Mouse (Mus musculus): Measurements from ENCODE around the gene Agfg2.
"Not testable (repeated sequence)": the region's sequence is repeated elsewhere in the genome, so short reads cannot be mapped to it uniquely, and the experiment has no call there.

Gene Agfg2

DNA sequence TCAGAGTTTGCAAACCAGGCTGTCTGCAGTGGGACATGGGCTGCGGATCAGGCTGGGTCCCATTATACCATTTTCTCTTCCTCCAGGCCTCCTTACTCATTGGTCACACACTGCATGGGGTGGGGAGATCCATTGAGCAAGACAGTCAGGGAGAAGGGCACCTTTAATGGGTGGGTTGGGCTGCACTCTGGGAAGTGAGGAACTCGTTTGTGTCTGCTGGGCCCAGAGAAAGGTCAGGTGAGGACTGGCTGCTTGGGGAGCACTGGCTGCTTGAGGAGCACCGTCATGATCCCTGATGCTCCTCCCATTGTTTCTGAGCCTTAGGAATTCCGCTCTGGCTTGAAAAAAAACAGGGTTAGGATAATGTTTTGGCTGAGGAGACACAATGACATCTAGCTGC lies 41.6 kb downstream of the Agfg2 start:
- DNase-seq = no peak

DNA sequence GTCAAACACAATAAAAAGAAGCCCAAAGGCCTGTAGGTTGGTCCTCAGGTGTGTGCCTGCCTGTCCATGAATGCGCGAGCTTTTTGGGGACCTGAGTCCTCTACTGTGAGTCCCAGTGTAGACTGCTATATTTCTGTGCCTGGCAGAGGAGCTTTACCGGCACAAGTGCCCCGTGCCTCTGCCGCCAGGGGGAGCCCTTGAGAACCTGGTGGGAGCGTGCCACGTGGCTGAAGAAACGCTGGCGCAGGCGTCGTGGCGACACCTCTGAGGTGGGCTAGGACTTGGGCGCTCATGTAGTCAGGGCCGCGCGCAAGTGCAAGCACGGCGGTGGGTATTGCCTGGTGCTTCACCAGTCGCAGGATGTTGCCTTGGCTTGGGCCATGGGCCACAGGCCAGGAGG lies 43.5 kb downstream of the Agfg2 start, which contains the start of gene Sap25:
Gene Sap25 (plus strand): TSS at position 281 of the 400 bp plus-strand sequence.
- peak; percentile 60 to 64 for DNase-seq

DNA sequence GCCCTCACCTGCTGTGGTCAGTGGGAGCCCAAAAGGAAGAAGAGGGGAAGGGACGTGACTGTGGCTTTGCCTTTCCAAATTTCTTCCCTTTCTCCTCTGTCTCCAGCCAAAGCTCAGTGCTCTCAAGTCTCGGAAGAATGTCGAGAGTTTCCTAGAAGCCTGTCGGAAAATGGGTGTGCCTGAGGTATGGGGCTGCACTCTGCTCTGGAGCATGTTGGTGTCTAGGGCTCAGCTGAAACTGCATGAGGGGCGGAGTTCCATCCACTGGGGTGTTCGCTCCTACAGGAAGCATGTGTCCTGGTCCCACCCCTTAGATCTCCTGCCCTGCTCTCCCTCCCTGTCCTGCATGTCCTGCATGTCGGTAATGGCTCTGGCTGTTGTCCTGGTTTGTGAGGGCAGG lies 45.1 kb downstream of the Agfg2 start:
- DNase-seq = no peak

DNA sequence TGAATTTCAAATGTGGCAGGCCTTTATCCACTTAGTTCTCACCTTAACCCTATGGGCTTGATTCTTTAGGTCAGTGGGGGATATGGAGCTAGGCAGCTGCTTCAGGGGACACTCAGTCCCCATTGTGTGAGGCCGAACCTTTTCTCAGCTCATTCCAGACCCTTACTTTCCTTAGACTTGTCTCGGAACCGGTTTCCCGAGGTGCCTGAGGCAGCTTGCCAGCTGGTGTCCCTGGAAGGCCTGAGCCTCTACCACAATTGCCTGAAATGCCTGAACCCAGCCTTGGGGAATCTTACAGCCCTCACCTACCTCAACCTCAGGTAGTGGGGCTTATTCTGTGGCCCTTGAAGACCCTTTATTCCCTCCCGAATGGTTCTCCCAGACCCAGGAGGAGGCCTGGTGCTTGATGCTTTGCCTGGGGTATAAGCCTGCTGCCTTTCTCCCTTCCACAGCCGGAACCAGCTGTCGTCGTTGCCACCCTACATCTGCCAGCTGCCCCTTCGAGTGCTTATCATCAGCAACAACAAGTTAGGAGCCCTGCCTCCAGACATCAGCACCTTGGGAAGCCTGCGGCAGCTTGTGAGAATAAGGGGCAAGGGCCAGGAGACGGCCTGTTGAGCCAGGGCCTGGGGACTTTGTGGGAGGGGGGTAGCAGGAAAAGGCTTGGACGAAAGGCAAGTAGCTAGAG lies 51.0 kb downstream of the Agfg2 start:
- DNase-seq = no peak

DNA sequence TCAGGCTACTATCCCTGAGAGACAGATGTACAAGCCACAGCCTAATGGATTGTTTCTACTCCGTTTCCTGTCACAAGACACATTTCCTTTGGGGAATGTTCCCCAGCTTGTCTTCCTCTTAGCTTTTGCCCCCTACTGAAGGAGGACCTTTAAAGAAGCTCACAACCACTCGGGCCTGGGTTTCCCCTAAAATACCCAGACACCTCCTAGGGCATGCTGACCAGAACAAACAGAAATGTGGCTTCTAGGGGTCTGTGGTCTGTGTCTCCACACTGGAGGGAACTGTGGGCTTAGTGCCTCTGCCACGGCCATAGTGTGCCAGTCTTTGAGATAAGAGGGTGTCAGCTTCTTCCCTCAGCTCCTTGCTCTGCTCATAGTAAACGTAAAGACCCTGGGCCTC lies 52.9 kb downstream of the Agfg2 start:
- DNase-seq = peak in 1 of 2 experiments; percentile 42

DNA sequence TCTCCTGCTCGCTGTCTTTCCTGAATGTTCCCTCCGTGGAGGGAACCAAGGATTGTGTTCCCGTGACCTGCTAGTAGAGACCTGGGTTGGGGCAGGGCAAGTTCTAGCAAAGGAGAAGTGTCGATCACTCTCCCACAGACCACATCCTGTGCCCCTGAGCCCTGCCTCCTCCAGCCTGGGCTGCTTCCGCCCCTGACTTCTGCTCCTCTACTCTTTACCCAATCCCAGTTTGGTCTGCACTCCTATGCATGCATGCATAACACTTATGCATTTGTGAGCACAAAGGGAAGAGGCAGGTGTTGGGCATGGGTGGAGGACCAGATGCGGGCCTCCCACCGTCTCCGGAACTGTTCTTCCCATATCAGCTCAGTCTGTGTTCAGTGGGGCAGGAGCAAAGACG lies 53.4 kb downstream of the Agfg2 start:
- DNase-seq = peak; percentile 84 to 86

DNA sequence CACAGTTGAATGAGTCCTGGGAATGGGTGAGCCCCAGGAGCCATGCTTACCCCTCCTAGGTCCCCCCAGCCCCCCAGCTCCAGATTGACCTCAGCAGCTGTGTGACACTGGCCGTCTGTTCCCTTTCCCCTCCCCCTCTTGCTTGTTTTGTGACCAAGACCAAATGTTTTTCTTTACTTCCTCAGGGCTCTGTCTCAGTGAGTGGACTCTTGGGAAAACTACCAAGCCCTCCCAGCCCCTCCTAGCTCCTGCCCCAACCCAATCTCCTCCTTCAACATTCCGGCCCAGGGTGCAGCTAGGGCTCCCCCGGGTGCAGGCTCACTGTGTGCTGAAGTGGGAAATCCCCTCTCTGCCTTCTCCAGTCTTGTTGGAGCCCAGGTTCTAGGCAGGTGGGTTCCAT lies 53.9 kb downstream of the Agfg2 start:
- peak in 1 of 2 experiments; percentile 25 for DNase-seq

DNA sequence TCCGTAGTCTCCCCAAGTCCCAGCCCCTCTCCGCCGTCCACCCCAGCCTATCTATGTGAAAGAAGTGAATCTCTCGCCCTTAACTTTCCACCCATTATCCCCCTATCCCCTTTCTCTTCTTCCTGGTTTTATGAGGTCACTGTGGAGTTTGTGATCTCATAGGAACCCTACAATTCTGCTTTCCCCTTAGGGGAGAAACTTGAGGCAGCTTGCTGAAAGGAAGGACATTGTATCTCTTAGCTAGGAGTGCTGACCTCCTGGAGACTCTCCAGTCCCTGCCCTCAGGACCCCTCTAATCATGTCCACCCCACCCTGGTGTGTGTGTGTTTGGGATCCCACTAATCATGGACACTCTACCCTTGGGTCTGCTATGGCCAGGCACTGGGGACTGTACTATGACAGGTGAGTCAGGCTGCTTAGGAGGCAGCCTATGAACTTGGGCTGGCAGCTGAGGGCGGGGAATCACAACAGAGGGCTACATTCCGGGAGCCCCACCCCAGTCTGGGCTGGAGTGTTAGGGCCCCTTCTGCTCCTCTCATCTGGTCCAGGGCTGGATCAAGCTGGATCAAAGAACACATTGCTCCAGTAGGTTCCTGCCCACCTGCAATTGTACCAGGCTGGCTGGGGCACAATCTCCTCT lies 54.5 kb downstream of the Agfg2 start:
- peak; percentile 34 to 37 for DNase-seq

DNA sequence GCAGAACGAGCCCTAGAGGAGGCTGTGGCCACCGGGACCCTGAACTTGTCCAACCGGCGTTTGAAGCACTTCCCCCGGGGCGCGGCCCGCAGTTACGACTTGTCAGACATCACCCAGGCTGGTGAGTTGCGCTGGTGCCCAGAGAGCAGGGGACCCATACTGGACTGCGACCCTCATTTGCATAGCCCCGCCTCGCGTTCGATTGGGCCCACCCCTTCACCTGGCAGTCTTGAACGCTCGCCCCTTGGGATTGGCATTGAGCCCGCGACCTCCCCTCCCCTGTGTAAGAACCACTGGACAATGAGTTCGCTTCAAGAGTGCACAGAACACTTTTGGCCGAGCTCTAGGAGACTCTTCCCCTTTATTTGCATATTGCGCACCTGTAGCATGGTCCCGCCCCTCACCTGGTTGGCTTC lies 55.2 kb downstream of the Agfg2 start:
- DNase-seq = peak in 1 of 2 experiments; percentile 73

DNA sequence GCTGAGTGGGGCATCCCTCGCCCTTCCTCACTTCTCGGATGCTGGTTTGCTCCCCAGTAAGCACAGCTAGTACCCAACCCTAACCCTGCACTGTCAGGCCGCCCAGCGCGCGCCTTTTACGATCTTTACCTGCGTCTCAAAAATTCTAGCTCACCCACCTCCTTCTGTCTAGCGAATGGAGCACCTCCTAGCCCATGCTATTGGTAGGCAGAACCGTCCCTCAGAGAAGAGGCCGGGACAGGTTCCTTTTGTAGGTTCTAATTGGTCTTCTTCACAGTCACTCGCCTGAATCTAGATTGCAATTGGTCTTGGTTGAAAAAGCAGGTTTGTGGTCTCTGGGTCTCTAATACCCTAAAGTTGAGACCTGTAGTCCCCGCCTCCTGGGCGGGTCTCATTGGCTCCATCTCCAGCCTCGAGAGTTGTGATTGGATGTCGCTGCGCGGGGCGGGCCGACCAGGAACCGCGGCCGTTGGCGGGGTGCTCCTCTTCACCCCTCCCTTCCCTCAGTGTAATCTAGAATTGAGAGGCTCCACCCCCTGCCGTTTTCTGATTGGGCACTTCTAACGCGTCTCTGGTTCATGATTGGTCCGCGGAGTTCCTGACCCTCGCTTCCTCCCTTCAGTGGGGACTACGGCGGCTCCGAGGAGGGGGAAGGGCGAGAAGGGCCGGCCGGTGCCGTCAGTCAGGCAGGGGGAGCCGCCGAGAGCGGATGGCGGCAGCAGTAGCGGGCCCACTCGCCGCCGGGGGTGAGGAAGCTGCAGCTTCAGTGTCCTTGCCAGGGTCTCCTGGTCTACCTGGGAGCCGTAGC lies 55.8 kb downstream of the Agfg2 start, which contains the start of the genes Fbxo24, Lrch4 and Gm20605:
Gene Fbxo24 (minus strand): TSS at position 505 of the 808 bp plus-strand sequence.
Gene Lrch4 (plus strand): TSS at position 624 of the 808 bp plus-strand sequence.
Gene Gm20605 (plus strand): TSS at position 678 of the 808 bp plus-strand sequence.
- peak; percentile 97 to 99 for DNase-seq

DNA sequence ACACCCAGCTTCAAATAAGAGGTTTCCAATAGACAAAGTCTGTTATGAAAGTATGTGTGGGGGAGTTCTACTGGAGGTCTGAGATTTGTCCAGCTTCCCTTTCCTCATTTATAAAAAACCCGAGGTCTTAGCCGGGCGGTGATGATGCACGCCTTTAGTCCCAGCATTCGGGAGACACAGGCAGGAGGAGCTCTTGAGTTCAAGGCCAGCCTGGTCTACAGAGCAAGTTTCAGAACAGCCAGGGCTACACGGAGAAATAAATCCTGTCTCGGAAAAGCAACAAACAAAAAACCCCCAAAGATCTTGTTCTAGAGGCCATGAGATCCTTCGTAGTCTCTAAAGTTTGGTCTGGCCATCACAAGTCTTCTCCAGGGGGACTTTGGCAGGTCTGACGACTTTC lies 56.5 kb downstream of the Agfg2 start:
- DNase-seq = no peak

DNA sequence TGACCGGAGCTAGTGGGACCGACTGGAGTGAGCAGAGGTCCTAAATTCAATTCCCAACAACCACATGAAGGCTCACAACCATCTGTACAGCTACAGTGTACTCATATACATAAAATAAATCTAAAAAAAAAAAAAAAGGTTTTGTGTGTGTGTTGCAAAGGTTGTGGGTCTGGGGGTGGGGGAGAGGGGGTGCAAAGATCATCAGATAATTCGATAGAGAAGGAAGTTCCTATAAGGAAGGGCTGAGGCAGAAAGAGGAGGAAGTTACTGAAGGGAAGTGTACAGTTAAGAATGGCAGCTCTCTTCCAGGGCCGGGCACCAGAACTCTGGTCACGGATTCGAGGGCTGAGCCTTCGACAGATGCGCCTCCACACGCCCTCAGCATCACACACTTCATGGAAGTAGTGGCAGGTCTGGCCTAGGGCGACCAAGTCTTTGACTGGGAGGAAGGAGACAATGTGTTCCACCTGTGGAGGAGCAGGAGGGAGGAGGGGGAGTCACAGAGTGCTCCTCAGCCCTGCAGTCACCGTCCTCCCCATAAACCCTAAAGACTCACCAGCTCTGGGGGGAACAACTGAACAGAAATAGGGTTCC lies 60.5 kb downstream of the Agfg2 start:
- DNase-seq = no peak

DNA sequence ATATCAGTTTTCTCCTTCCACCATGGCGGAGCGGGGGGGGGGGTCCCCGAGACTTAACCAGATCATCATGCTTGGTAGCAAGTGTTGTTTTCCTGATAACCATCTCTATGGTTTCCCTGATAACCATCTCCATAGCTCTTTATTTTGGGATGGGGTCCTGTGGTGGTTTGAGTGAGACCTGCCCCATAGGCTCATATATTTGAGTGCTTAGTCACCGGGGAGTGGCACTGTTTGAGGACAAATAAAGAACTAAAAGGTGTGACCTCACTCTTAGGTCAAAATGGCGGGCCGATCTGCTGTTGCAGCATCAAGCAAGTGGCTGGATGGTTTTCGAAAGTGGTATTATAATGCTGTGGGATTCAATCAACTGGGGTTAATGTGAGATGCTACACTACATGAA lies 69.2 kb downstream of the Agfg2 start:
- no peak for DNase-seq

DNA sequence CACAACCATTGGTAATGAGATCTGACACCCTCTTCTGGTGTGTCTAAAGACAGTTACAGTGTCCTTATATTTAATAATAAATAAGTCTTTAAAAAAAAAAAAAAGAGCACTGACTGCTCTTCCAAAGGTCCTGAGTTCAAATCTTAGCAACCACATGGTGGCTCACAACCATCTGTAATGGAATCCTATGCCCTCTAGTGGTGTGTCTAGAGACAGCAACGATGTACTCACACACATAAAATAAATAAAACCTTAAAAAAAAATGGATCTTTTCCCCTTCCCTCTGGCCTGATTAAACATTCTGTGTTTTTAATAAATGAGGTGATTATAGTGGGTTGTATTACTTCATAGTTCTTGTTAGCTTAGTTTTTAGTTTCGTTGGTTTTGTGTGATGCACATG lies 69.6 kb downstream of the Agfg2 start:
- not testable (repeated sequence) for DNase-seq

DNA sequence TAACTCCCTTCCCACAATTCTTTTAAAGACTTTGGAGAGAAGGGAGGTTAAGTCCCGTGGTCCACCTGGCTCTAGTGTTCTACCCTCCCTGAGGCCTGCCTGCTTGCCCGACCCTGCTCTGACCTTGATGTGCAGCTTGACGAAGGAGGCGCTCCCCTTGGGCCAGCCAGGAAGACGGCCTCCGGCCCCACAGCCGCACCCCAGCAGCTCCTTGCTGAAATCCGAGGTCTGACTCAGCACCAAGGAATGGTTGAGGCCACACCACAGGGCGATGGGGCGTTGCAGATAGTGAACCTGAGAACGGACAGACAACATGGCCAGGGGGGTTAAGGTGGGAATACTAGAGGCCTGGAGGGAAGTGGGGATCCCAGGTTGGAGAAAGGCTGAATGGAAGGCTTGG lies 71.0 kb downstream of the Agfg2 start, which contains the start of gene Pcolce:
Gene Pcolce (minus strand): TSS at position 235 of the 400 bp plus-strand sequence.
- DNase-seq = no peak

DNA sequence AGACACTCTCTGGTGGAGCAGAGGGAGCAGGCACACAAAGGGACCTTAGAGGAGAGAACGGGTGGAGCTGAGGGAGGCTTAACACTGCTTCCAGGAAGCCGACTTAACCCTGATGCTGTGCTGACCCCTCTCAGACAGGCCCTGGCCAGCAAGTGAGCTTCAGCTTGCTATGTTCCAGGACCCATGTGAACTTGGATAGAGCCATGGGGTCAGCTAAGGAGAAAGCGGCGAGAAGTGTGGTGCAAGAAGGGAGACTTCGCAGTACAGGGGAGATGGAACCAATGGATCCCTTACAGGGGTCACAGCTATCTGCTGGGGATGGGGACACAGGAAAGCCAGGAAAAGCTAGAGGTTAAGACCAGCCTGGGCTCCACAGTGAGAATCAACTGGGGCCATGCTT lies 71.5 kb downstream of the Agfg2 start:
- no peak for DNase-seq

DNA sequence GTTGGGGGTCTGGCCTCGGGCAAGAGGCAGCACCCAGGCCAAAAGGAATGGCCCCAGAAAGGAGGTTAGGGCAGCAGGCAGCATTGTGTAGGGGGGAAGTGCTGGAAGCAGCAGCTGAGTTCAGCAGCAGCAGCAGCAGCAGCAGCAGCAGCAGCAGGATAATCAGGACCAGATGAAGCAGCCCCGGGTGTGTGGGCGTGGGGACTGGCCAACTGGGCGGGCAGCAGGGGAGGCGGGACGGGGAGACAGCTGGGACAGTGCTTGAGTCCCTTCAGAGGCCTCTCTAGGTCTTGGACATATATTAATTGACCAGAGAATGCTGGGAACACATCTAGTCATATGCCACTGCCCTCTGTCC lies 73.3 kb downstream of the Agfg2 start:
- no peak for DNase-seq

DNA sequence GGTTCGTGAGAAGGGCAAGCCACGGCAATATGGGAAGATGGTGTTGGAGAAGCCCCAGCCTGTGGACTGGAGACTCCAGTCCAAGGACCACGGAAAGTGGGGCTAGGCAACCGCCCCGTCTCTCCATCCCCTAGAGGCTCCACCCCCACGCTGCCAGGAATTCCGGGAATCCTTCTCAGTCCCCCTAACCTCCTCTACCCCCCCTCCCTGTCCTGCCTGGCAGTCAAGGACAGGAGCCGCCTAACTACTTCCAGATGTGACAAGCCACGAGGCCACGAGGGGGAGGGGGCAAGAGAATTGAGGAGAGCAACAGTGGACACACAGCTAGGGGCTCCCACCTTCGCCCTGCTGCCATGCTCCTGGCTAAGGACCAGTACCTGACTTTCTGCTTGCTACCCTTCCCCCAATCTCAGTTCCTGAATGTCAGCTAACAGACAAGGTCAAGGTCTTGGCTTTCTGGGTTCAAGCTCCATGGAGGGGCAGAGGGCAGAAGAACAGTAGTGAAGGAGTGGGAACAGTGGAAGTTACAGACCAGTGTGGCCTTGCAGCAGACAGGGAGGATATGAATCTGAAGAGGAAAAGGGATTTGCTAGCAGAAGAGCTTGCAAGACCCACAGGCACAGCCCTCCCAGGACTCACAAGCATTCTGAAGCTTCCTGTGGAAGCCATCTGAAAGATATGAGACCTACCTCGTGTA lies 73.8 kb downstream of the Agfg2 start:
- no peak for DNase-seq

DNA sequence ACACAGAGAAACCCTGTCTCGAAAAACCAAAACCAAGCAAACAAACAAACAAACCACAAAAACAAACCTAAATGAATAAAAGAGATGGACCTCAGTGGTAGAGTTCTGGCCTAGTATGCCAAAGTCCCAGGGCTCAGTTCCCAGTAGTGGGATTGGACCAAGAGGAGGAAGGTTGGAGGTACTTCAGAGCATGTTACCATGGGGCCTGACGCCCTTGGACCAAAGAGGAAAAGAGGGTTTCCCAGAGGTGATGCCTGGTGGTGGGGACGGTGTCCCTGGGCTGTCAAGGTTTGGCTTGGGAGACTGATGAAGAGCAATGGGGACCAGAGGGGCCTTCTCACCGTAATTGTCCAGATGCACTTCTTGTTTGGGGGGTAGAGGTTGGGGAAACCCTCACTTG lies 74.5 kb downstream of the Agfg2 start:
- DNase-seq = no peak

DNA sequence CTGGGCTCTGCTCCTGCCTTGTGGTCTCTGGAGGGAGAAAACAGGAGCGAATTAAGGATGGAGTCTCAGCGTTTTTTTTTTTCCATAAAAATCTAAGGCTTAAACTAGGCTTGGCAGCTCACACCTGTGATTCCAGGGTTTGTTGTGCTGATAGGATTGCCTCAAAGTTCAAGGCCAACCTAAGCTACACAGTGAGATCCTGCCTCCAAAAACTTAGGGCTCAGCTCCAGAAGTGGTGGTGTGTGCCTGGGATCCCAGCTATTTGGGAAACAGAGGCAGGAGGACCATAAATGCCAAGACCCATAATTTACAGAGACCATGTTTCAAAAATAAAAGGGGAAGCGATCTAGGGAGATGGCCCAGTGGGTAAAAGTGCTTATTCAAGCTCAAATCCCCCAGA lies 75.2 kb downstream of the Agfg2 start:
- DNase-seq = no peak

DNA sequence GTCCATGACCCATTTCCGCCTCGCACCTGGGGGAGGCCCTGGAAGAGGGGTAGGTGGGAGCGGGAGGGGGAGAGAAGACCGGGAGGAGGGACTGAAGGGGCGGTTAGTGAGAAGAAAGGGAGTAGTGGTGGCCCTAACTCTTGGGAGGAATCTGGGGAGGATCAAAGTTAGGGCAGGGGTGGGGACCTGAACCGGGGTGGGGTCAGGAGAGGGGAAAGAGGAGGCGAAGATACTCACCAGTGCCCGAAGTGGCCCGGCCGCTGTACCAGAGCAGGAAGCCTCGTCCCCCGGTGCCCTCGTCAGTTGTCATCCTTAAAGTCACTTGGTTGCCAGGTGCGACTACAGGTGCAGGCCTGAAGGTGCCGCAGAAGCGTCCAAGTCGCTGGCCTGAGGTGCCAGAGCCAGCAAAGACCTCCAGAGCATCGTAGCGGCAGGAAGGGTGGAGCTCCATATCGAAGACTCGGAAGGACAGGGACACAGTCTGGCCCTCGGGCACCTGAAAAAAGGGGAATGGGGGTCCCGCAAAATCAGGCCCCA lies 75.8 kb downstream of the Agfg2 start:
- no peak for DNase-seq
